Comparison of ENCODE assay signal across 14 mouse cellular contexts in genomic region chr1:90279066-90279839, GRCm38 (mm10).
DNase-seq lines count a peak whose midpoint lies in the region; ATAC-seq and TF ChIP-seq lines count a peak whose summit lies in the region.
"Had no signal": no experiment of that assay in that cellular context is flagged by ENCODE, and none has a peak within 500 bp of the region (broad histone marks: within the 10 kb centered on the region; RNA-seq: fewer than 3 reads in every experiment).

No protein-coding gene starts in this region.

- no peak for ATAC-seq in lung, embryonic 14.5 days (ENCODE audit: insufficient read depth)
- ATAC-seq in lung, postnatal 0 days, result no peak
- 0 out of 2 replicates have a peak, but pooled peaks have one; percentile 27 for ATAC-seq in limb, embryonic 15.5 days (ENCODE audit: insufficient number of reproducible peaks, low FRiP score, low TSS enrichment, low read depth)
- ATAC-seq in neural tube, embryonic 15.5 days (ENCODE audit: low FRiP score), result no peak
- ATAC-seq: intestine, embryonic 16.5 days had no signal

- intact Hi-C loops in gastrocnemius, adult 2 months (cut with DNase I), result loop anchor here (10.0 kb wide), 1 partner anchor 216 kb away; no protein-coding TSS in a partner anchor

- WGBS in lung, embryonic 14.5 days, result 42% methylated on average over 20 of the region's 20 CpGs
- 44% methylated on average over 20 of the region's 20 CpGs for WGBS in lung, postnatal 0 days
- 35% methylated on average over 20 of the region's 20 CpGs for WGBS in limb, embryonic 15.5 days
- 50% methylated on average over 20 of the region's 20 CpGs for WGBS in neural tube, embryonic 15.5 days

- H3K9me3 ChIP-seq in lung, embryonic 14.5 days (ENCODE audit: low read depth, low read length), result no peaks in the 10 kb centered on the region
- no peaks in the 10 kb centered on the region for H3K9me3 ChIP-seq in lung, postnatal 0 days (ENCODE audit: low read length)
- H3K9me3 ChIP-seq in limb, embryonic 15.5 days, result no peaks in the 10 kb centered on the region
- no peaks in the 10 kb centered on the region for H3K9me3 ChIP-seq in neural tube, embryonic 15.5 days (replicated peaks)

- H3K27me3 ChIP-seq in lung, embryonic 14.5 days (ENCODE audit: insufficient read depth, low read length), result peaks cover 12% of the 10 kb centered on the region; the same call in 1 of the 2 replicates
- no peaks in the 10 kb centered on the region for H3K27me3 ChIP-seq in lung, postnatal 0 days (replicated peaks; ENCODE audit: insufficient read depth, low read length)
- H3K27me3 ChIP-seq in limb, embryonic 15.5 days, result no peaks in the 10 kb centered on the region
- H3K27me3 ChIP-seq in neural tube, embryonic 15.5 days (replicated peaks), result peaks cover 3% of the 10 kb centered on the region; the same call in 1 of the 2 replicates

- no peak for TF ChIP-seq POLR2A in brain, embryonic 14.5 days (IDR thresholded peaks at IDR 0.05; ENCODE audit: borderline replicate concordance, extremely low read depth, insufficient read depth, insufficient read length, poor library complexity, severe bottlenecking)

- H3K36me3 ChIP-seq in lung, embryonic 14.5 days (ENCODE audit: insufficient read depth), result no peaks in the 10 kb centered on the region
- no peaks in the 10 kb centered on the region for H3K36me3 ChIP-seq in lung, postnatal 0 days (ENCODE audit: insufficient read depth, low read length)
- no peaks in the 10 kb centered on the region for H3K36me3 ChIP-seq in limb, embryonic 15.5 days
- no peaks in the 10 kb centered on the region for H3K36me3 ChIP-seq in neural tube, embryonic 15.5 days
- H3K36me3 ChIP-seq: G1E had no signal

- no peak for DNase-seq in gastrocnemius, adult 2 months
- DNase-seq in gastrocnemius, postnatal 25 days, result no peak
- peak; percentile 55 for DNase-seq in lung, embryonic 14.5 days
- no peak for DNase-seq in lung, postnatal 0 days (ENCODE audit: low spot score)
- DNase-seq in brain, embryonic 14.5 days (ENCODE audit: low read depth), result peak; percentile 88
- DNase-seq: cerebellum, adult 11 months; heart, adult 11 months; heart, postnatal 14 days; kidney, postnatal 14 days; right cerebral cortex, postnatal 4 days had no signal

- H3K9ac ChIP-seq in lung, embryonic 14.5 days, result no peak overlapping the region
- H3K9ac ChIP-seq in lung, postnatal 0 days (replicated peaks; ENCODE audit: low read depth), result no peak overlapping the region
- no peak overlapping the region for H3K9ac ChIP-seq in limb, embryonic 15.5 days
- no peak overlapping the region for H3K9ac ChIP-seq in neural tube, embryonic 15.5 days (replicated peaks)

- no peak for TF ChIP-seq EP300 in lung, postnatal 0 days (IDR thresholded peaks at IDR 0.05)

- no peak for TF ChIP-seq CTCF in gastrocnemius, adult 2 months (IDR thresholded peaks at IDR 0.05)
- no peak for TF ChIP-seq CTCF in lung, embryonic 14.5 days (IDR thresholded peaks at IDR 0.05; ENCODE audit: low read depth)
- TF ChIP-seq CTCF in lung, postnatal 0 days (IDR thresholded peaks at IDR 0.05), result no peak
- TF ChIP-seq CTCF in brain, embryonic 14.5 days (IDR thresholded peaks at IDR 0.05; ENCODE audit: borderline replicate concordance, extremely low read depth, insufficient read depth, insufficient read length), result no peak

- no peak overlapping the region for H3K4me2 ChIP-seq in lung, embryonic 14.5 days
- H3K4me2 ChIP-seq in lung, postnatal 0 days (replicated peaks; ENCODE audit: low read depth, low read length), result no peak overlapping the region
- no peak overlapping the region for H3K4me2 ChIP-seq in limb, embryonic 15.5 days
- H3K4me2 ChIP-seq in neural tube, embryonic 15.5 days, result no peak overlapping the region

- peak overlapping the region; percentile 41 for H3K27ac ChIP-seq in gastrocnemius, adult 2 months
- no peak overlapping the region for H3K27ac ChIP-seq in lung, embryonic 14.5 days (ENCODE audit: low read depth)
- H3K27ac ChIP-seq in lung, postnatal 0 days (ENCODE audit: low read length), result no peak overlapping the region
- 0 out of 2 replicates have a peak overlapping the region, but pooled peaks have one; percentile 29 for H3K27ac ChIP-seq in limb, embryonic 15.5 days
- no peak overlapping the region for H3K27ac ChIP-seq in neural tube, embryonic 15.5 days (replicated peaks)

- H3K4me1 ChIP-seq in lung, embryonic 14.5 days (ENCODE audit: insufficient read depth), result 0 out of 2 replicates have a peak, but pooled peaks cover 6% of the 10 kb centered on the region
- peaks cover 2% of the 10 kb centered on the region; the same call in 1 of the 2 replicates for H3K4me1 ChIP-seq in lung, postnatal 0 days (ENCODE audit: insufficient read depth, low read depth, low read length)
- peaks cover 54% of the 10 kb centered on the region for H3K4me1 ChIP-seq in limb, embryonic 15.5 days
- H3K4me1 ChIP-seq in neural tube, embryonic 15.5 days, result peaks cover 41% of the 10 kb centered on the region

- no peak overlapping the region for H3K4me3 ChIP-seq in gastrocnemius, adult 2 months
- H3K4me3 ChIP-seq in lung, embryonic 14.5 days (ENCODE audit: low read depth, low read length), result no peak overlapping the region
- no peak overlapping the region for H3K4me3 ChIP-seq in lung, postnatal 0 days (ENCODE audit: low read depth, low read length)
- H3K4me3 ChIP-seq in limb, embryonic 15.5 days, result no peak overlapping the region
- no peak overlapping the region for H3K4me3 ChIP-seq in neural tube, embryonic 15.5 days (replicated peaks)

Comparison
In these comparisons a context has a peak if more than half of its experiments do, and no peak if none do; other contexts are left out.
1. DNase-seq: peak in lung, embryonic 14.5 days (single experiment) and brain, embryonic 14.5 days (single experiment); none in gastrocnemius, adult 2 months (single experiment), gastrocnemius, postnatal 25 days (single experiment) and lung, postnatal 0 days (single experiment).
2. H3K27ac ChIP-seq: peak in gastrocnemius, adult 2 months (single experiment) and limb, embryonic 15.5 days (single experiment); none in lung, embryonic 14.5 days (single experiment), lung, postnatal 0 days (single experiment) and neural tube, embryonic 15.5 days (single experiment).